Mouse (Mus musculus): Measurements from ENCODE around the gene Actn2.

DNA sequence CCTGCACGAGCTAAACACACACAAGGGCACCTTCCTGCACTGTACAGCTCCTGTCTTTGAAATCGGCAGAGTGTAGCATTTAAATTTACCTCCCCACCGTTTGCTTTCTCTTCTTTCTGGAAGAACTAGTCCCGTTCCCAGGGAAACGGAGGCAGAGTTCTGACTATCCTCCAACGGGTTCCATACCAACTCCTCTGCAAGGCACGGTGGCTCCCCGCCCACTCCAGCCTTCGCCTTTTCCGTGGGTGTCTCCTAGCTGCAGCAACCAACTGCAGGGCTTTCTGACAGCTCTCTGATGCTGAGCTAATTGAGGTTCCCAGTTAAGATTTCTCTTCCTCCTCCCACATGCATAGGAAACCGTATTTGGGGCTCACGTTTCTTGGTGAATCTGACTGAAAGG lies 6.5 kb downstream of the Actn2 start:
- no peak for TF ChIP-seq CTCF (IDR thresholded peaks at IDR 0.05; ENCODE audit: insufficient read depth, low read length)
- no peak for TF ChIP-seq POLR2A (IDR thresholded peaks at IDR 0.05; ENCODE audit: borderline replicate concordance, extremely low read depth, low read depth, low read length)
